Mouse (Mus musculus) T-helper 17 cell (primary cell): ENCODE measurements at regions not wholly inside any gene's neighbourhood (a gene's known extent, or its start where the extent isn't known, plus 50 kb on each side); places are given as distances from the start of the nearest gene placed in this dataset.

Experiments used
- in situ Hi-C, 2 experiments: fragments of 300-600 bp; cut with MboI, MseI; formaldehyde crosslinking; loops; 1 replicate in 1 of 2; 2 replicates in 1 of 2; pipeline ENCODE4 v1.15.1; 2025; ENCODE audit warnings: high pct_unique_total_duplicates in 2 of 2

DNA sequence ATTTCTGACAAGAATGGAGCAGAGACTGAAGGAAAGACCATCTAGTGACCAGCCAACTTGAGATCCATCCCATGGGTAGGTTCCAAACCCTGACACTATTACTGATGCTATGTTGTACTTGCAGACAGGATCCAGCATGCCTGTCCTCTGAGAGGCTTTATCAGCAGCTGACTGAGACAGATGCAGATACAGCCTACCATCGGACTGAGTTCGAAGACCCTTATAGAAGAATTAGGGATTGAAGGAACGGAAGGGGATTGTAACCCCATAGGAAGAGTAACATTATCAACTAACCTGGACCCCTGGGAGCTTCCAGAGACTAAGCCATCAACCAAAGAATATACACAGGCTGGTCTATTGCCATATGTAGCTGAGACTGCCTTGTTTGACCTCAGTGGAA, 183.1 kb upstream of the Adcy2 start:
- in situ Hi-C loops: no loop called here

DNA sequence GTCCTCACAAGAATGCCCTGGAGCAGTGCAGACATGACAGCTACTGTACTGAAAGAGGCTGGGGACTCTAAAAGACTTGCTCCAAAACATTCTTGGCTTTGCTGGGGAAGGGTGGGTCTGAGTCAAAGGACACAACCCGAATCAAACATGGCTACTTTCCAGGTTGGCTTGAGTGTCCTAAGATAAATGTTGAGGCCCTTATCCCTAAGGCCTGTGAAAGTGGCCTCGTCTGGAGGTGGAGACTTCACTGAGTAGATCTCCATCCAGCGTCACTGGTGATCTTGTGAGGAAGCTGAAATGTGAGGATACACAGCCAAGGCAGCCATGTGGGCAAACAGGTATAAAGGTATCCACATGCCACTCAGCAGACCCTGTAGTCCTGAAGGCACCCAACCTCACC, 191.3 kb upstream of the Adcy2 start:
- in situ Hi-C loops: no loop called here

DNA sequence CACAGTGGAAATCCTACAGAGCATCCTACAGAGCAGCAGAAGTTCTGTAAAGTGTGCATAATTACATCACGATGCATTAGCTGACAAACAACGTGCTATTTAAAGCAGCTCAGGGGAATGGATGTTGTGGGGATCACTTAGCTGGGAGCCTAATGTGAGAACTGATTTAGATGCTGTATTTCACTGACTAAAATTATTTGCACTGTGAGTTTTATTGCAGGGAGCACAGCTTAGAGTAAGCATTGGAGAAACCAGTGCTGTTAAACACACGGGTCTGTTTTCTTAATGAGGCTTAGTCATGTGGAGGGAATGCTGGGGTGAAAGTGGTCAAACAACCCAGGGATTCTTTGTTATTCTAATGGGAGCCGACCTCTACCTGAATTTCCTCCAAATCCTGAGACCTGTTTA, 197.1 kb upstream of the Adcy2 start:
- in situ Hi-C loops: no loop called here

DNA sequence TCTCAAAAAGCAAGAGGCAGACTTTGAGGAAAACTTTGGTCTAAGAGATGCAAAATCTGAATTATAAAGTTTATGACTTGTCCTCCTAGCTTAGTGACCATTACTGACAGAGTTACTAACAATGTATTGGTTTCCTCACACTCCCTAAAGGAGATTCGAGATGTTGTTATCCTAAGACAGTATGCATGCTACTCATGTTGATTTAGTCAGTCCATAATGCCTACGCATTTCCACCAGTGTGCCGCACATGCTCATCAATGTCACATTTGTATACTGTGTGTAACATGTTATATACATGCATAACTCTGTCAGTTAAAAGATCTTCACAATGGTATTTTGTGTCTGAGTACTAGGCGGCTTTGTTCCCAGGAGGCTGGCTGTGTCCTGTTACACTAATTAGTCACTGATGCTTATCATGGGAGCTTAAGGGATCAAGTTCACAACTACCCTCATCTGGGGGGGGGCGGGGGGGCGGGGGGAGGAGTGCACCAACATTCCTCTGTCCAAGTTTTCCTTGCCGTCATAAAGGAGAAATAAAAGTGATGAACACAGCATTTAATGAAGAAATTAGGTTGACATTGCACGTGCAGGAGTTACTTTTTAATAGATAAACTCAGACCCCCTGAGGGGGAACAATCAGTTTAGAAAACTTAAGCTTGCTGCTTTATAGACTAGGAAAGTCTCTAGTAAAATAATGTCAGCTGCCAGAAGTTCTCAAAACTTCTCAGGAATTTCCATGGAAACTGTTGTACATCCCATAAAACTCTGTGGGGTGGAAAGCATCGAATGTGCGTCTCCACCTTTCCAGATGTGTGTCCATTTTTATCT, 208.6 kb upstream of the Adcy2 start:
- in situ Hi-C loops: no loop called here

DNA sequence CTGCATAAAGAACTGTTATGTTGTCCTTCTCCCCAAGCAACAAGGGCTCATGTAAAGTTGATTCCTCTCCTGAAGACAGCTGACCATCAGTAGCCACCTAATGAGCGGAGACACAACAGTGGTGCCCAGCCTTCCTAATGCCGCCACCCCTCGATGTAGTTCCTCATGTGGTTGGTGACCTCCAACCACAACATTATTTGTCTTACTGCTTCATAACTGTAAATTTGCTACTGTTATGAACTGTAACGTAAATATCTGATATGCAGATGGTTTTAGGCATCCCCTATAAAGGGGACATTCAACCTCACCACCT, 209.2 kb upstream of the Adcy2 start:
- in situ Hi-C loops: no loop called here

DNA sequence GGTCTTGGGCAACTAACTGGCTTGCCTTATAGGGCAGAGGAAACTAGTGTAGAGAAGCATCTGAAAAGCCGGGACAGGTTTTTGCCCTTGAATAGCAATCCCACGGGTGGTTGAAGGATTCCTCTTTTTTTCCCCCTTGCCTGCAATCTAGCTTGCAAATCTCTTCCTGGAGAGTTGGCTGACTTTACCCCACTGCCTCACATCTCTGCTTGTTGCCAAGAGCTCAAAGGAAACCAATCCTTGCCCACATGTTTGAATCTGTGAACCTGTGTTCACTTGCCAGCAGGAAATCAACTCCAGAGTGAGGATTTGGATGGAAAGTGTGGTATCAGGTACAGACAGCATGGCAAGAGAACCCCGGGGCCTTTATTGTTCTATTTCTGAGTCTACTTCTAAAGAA, 217.2 kb upstream of the Adcy2 start:
- in situ Hi-C loops: no loop called here

DNA sequence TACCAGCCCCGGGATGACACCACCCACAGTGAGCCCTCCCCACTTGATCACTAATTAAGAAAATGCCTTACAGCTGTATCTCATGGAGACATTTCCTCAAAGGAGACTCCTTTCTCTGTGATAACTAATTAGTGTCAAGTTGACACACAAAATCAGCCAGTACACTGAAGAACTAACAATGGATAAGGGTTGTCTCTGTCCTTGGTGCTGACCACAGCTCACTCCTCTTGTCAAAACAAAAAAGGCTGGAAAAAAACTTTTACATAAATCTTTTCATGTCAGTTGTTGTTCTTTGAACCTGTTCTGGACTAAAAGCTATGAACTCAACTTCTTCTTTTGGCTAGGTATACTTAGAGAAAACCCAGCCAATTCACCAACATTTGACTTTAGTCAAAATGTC, 221.1 kb upstream of the Adcy2 start:
- in situ Hi-C loops: no loop called here

DNA sequence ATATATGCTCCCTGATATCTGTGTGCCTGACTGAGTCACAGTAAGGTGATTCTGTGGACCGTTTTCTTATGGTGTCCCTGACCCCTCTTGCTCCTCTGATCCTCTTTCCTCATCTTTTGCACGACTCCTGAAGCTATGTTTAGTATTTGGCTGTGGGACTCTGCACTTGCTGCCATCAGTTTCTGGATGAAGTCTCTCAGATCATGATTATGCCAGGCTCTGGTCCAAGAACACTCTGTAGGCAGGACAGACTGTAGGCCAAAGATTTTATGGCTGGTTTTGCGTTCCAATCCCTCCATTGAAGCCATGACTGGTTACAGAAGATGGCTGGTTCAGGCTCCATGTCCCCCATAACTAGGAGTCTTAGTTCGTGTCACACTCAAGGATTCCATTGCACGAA, 227.2 kb upstream of the Adcy2 start:
- in situ Hi-C loops: no loop called here

DNA sequence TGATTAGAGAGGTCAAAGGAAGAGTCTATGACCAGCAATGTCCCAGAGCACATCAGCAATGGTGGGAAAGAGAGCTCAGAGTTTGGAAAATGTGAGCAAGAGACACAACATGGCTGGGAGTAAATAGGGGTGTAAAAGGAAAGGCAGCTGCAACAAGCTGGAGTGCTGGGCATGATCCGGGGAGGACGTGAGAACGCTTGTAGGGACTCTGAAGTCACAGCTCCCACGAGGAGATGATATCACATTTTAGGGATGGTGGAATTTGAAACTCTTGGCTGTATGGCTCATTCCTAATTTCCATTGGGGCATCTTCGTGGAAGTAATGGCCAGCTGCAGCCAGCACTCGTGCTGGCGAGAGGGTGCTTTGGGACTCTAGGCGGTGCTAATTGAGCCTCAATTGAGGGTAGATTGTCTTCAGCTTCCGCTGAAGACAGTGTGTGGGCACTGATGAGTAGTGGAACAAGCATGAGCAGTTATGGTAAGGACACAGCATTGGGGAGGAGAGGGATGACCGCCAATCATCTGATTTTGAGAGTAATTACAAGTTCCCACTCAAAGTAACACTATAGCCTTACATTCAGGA, 231.1 kb upstream of the Adcy2 start:
- in situ Hi-C loops: no loop called here

DNA sequence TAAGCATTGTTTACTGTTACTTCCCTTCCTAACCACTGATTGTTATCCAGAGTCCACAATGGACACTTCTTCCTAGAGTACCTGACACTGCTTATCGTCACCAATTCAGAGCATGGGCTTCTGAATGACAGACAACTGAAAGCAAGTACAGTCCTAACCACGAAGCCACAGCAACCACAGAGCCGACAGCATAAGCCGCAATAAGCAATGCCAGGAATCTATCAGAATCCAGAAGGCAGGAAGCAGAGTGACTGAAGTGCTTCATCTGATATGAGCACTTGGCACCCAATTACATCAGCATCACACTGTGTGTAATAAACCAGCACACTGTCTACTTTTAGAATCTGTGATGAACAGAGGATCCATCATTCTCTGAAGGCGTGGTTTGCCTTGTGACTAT, 237.0 kb upstream of the Adcy2 start:
- in situ Hi-C loops: no loop called here

DNA sequence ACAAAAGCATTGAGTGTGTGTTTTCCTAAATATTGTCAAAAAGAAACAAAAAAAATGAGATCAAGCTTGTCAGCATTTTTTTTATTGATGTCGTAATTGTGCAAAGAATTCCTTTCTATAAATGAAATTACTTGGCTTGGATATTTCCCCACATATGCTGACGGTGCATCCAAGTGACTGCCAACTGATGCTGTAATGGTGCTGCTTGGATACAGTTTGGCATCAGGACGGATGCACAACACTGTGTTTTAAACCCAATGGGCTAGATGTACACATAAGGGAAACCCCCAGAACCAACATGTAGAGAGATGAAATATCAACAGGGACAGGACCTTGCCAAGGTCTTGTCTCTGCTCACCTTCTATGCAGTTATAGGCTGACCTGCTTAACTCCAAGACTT, 238.6 kb upstream of the Adcy2 start:
- in situ Hi-C loops: no loop called here

DNA sequence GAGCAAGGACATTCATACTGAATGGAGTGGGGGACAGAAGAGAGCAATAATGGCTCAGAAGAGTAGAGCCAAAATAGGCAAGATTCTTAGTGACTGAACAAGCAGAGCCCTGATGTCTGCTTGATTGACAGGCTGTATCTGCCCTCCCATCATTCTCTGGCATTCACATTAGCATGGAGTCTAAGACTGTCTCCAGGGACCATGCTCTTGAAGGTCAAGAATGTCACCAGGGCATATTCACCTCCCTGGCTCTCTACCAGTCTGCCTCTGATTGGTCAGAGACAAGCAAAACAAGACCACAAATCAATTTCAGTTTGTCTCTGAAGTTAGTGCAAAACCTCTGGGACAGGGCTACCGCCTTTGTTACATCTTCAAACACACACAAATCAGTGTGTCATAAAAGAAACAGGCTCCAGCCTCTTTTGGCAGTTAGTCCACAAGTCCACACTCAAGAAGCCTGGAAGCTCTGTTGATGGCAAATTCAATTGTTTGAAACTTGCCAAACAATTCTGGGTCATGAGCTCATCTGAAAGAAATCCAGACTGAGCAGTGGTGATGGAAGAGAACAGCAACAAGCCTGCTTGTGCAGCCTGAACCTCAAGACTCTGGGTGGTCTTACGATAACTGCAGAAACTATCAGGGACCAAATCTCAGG, 240.0 kb upstream of the Adcy2 start:
- in situ Hi-C loops: no loop called here

DNA sequence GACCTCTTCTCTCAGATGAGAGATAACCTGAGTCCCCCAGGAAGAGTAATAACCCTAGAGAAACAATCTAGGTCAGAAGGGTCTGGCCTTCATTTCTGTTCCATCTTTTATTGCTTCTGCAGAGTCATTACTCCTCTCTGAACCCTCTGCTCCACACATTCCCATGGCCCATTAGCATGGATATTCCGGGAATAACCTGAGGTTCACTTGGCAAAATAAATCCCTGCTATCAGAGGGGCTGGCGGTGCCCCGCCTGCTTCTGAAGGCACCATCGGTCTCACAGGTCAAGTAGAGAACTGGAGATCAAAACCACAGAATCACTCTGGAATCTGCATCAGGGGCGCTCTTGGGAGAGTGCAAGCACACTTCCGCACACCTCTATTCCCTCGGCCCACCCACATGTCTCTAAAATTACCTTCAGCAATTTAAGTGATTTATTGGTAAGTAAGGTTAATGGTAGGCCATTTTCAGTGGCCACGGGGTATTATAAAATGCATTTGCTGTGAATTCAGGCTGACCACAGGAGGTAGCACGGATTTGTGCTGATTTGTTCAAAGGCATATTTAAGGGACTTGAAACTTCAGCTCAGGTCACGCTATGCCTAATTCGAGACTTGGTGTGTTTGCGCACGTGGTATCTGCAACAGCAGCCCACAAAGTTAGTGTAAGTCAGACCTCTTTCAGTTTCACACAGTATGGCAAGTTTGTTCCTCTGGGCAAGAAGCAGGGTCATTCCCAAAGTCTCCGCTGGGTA, 243.4 kb upstream of the Adcy2 start:
- in situ Hi-C loops: no loop called here

DNA sequence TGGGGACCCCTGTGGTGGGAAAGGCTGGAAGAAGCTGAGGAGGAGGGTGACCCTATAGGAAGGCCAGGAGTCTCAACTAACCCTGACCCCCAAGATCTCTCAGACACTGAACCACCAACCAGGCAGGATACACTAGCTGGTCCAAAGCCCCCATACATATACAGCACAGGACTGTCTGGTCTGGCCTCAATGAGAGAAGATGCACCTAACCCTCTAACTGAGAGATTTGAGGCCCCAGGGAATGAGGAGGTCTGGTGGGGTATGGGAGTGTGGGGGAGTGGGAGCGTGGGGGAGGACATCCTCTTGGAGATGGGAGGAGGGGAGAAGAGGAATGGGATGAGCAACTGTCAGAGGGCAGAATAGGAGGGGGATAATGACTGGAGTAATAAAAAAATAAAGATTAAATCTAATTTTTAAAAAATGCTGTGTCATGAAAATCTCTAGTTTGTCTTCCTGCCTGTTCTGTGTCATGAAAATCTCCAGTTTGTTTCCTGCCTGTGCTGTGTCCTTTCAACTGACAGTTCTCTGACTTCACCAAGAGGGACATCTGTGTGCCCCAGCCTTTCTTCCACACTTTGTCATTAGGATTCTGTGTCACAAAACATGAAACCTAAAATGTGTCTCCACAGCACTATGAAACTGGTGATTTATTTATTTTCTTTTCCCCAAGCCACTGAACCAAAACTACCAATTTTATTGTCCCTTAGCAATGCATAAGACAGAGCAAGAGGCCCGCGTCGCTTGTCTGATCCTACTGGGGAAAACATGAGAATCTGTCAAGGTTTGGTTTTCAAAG, 251.2 kb upstream of the Adcy2 start:
- in situ Hi-C loops: no loop called here

DNA sequence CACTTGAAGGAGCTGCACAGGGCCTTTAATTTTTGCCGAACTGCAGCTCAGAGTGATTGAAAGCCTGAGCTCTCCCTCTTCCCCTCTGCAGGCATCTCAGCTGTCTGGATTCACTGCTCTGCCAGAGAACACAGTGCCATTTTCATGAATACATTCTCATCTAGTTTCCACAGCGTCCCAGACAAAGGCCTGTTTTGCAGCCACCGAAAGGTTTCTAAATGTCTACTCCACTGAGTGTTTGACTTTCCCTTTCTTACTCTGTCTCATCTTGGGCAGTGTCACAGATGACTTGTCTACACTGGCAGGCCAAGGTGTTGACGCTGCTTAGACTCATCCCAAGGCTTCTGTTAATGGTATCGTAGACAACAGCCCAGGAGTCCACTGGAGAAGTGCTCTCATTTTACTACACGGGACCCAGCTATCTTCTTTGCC, 251.8 kb upstream of the Adcy2 start:
- in situ Hi-C loops: no loop called here

DNA sequence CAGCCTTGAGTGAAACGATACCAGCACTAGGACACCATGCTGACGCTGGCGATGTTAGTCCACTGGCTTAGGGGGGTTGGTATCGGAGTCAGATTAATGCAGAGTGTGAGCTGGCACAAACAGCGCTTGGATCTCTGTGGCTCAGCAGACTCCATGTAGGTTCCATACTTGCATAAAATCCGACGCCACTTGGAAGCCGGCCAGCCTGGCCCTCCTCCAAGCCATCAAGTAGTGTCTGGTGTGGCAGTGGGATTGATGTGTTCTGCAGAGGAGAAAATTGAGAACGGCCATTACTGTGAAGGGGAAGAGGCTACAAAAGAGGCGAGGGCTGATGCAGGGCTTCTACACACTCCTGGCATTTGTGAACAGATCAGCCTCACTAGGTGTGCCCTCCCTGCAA, 253.0 kb upstream of the Adcy2 start:
- in situ Hi-C loops: no loop called here

DNA sequence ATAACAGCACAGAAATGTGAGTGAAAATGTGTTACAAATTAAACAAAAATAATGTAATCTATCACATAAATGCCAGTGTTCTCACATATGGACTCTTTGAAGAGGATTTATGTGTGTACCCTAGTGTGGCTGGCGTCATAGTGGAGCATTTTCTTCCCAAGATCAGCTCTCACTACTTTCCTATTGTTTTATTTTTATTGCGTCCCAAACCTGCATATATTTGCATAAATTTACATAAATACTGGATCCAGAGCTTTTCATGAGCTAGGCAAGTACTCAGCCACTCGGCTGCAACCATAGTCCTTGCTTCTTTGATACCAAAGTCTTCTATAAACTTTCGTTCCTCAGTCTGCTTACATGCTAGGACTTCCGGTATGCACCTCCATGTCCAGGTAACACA, 261.1 kb upstream of the Adcy2 start:
- in situ Hi-C loops: no loop called here

DNA sequence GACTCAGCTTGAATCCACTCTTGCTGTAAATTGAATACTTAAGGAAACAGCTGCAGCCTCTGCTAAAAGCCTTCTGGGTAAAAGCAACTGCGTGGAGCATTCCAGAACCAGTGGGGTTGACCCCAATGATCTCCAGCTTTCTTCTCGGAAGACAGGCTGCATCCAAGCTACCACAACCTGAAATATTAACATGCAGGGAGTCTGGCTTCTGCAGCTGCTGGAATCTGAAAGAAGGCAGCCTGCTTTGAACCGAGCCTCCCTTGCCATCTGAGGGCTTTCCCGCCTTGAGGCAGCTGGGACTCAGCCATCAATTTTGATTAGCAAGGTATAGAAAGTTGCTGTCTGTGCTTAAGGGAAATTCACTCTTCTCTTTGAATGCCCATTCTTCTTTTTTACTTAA, 261.6 kb upstream of the Adcy2 start:
- in situ Hi-C loops: no loop called here

DNA sequence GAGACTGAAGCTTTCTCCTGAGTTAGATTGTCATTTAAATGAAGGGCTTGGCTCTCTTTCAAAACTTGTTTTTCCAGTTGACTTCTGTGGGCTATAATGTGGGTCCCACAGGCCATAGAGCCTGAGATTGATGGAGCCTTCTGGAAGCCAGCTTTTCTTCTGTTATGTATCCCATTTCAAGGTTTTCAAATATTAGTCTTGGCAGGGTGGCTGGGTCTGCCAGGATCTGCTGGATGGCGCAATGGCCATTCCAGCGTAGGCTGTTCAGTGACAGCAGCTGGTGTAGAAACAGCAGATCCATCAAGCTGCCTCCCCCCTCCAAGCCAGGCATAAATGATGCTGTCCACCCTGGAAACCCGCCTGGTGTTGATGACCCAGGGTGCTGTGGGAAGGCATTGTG, 264.4 kb upstream of the Adcy2 start:
- in situ Hi-C loops: no loop called here

DNA sequence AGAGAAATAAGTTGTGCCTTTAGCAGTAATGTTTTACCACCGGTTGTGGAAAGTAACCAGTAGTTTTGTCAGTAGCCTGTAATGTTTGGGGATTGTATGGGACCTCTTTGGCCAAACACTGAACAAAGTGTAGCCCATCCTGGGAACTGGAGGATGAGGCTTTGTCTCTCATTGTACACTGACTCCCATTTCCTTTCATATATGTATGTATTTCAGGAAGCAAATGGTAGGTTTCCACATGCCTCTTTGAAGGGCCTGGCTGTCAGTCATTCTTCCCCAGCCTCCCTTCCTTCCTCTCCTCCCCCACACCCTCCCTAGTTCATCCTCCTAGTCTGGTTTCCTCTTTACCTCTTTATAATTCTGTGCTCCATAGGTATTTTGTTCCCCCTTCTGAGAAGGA, 266.7 kb upstream of the Adcy2 start:
- in situ Hi-C loops: no loop called here

DNA sequence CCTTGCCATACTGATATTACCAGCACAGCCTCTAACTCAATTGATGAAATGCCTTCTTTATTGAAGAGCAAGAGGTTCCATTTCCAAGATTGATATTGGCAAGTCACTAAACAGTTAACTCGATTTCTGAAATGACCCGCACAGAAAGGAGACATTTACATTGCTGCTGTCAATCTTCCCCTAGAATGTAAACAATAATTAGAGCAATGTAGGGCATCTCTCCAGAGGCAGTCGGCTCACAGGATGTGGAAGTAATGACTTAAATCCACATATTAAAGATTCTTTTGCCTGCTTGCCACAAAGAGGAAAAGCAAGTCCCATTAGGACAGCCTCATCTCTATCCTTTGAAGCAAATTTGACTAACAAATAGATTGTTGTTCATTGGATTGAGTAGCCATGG, 261.0 kb upstream of the Nsun2 start:
- in situ Hi-C loops: no loop called here

DNA sequence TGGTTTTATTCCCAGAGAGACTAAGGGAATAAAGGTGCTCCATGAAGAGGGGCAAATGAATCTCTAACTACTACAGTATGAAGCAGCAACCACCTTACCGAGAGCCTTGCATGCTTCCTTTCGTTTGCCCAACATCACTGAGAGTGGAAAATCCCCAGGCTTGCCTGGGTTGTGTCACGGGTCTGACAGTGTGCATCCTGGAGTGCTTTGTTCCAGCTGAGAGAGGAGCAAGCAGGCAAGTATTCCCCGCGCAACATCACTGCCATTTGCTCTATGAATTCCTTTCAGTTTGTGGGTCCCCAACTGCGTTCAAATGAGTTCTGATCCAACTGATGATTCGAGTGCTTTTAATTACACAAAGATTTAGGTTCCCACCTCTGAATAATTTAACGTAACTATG, 253.9 kb upstream of the Nsun2 start:
- in situ Hi-C loops: no loop called here
